In the genomic region with DNA sequence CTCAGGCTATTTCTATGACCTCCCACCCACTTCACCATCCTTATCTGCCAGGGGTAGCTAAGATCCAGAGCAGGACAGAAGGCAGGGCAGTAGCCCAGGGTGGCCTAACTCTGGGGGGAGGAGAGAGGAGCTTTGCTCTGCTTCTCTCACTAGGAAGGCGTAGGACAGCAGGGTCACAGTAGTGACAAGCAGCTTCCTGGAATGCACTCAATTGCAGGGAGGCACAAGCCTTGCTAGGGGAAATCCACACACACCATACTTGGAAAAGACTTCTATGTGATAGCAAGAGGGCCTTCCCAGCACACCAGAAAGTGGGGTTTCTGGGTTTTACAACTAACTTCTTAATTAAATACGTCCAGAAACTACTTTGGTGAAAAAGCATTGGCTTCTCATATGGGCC, we compare ENCODE assay signal across 12 mouse cellular contexts. TPM values are rescaled to one million over a fixed set of nuclear protein-coding genes. Genes with fewer than 3 reads are reported as not detected.
DNase-seq lines count a peak whose midpoint lies in the region; ATAC-seq and TF ChIP-seq lines count a peak whose summit lies in the region.
"Had no signal": no experiment of that assay in that cellular context is flagged by ENCODE, and none has a peak within 500 bp of the region (broad histone marks: within the 10 kb centered on the region; RNA-seq: fewer than 3 reads in every experiment).

No protein-coding gene starts in this region.

- H3K9me3 ChIP-seq in limb, embryonic 13.5 days: no peaks in the 10 kb centered on the region
- H3K9me3 ChIP-seq in limb, embryonic 10.5 days (replicated peaks): no peaks in the 10 kb centered on the region
- H3K9me3 ChIP-seq in G1E (replicated peaks): no peaks in the 10 kb centered on the region
- H3K9me3 ChIP-seq in heart, postnatal 0 days (replicated peaks; ENCODE audit: control insufficient read depth, low read length): no peaks in the 10 kb centered on the region
- H3K9me3 ChIP-seq: limb, embryonic 12.5 days had no signal

- no peak for DNase-seq in gastrocnemius, adult 2 months
- no peak for DNase-seq in gastrocnemius, postnatal 10 days
- DNase-seq in limb, embryonic 10.5 days (ENCODE audit: low spot score): no peak
- DNase-seq in G1E (ENCODE audit: low spot score): no peak
- DNase-seq in heart, postnatal 0 days (ENCODE audit: low spot score): peak; percentile 63
- DNase-seq in urinary bladder, postnatal 36 days (ENCODE audit: low spot score in 2 of 2): no peak
- DNase-seq in testis, postnatal 10 days (ENCODE audit: low spot score): no peak
- DNase-seq: kidney, adult 9 months; midbrain, embryonic 14.5 days; thymus, postnatal 36 days had no signal

- ATAC-seq in limb, embryonic 13.5 days (ENCODE audit: low FRiP score, low read depth): no peak
- ATAC-seq in G1E (ENCODE audit: extremely low read depth, insufficient number of reproducible peaks, low FRiP score, poor library complexity, severe bottlenecking): no peak
- ATAC-seq in heart, postnatal 0 days (ENCODE audit: insufficient read depth, low read depth): peak; percentile 59

- H3K9ac ChIP-seq in limb, embryonic 13.5 days: no peak overlapping the region
- no peak overlapping the region for H3K9ac ChIP-seq in heart, postnatal 0 days (replicated peaks; ENCODE audit: low read depth, low read length)
- H3K9ac ChIP-seq: limb, embryonic 12.5 days had no signal

- H3K4me3 ChIP-seq in gastrocnemius, adult 2 months: no peak overlapping the region
- H3K4me3 ChIP-seq in limb, embryonic 13.5 days: no peak overlapping the region
- H3K4me3 ChIP-seq in limb, embryonic 10.5 days: no peak overlapping the region
- peak overlapping the region; percentile 55; the same call in 1 of the 2 replicates for H3K4me3 ChIP-seq in G1E (ENCODE audit: low read depth, low read length)
- H3K4me3 ChIP-seq in heart, postnatal 0 days (ENCODE audit: low read depth, low read length): no peak overlapping the region
- H3K4me3 ChIP-seq: limb, embryonic 12.5 days had no signal

- H3K36me3 ChIP-seq in limb, embryonic 13.5 days: peaks cover 51% of the 10 kb centered on the region
- peaks cover 58% of the 10 kb centered on the region for H3K36me3 ChIP-seq in limb, embryonic 10.5 days
- H3K36me3 ChIP-seq in G1E (replicated peaks): peaks cover 79% of the 10 kb centered on the region
- peaks cover 17% of the 10 kb centered on the region; the same call in 1 of the 2 replicates for H3K36me3 ChIP-seq in heart, postnatal 0 days (replicated peaks; ENCODE audit: control insufficient read depth, insufficient read depth, low read length)

- no peak for TF ChIP-seq EP300 in heart, postnatal 0 days (IDR thresholded peaks at IDR 0.05; ENCODE audit: low read depth)

- no peak overlapping the region for H3K4me2 ChIP-seq in limb, embryonic 13.5 days (replicated peaks)
- H3K4me2 ChIP-seq in heart, postnatal 0 days (ENCODE audit: low read depth, low read length): no peak overlapping the region
- H3K4me2 ChIP-seq: limb, embryonic 12.5 days had no signal

- intact Hi-C loops in gastrocnemius, adult 2 months (cut with DNase I): no loop called here

- peaks cover 68% of the 10 kb centered on the region for H3K4me1 ChIP-seq in limb, embryonic 13.5 days
- peaks cover 41% of the 10 kb centered on the region for H3K4me1 ChIP-seq in limb, embryonic 10.5 days
- peaks cover 92% of the 10 kb centered on the region for H3K4me1 ChIP-seq in G1E (ENCODE audit: insufficient read depth, low read depth, low read length)
- H3K4me1 ChIP-seq in heart, postnatal 0 days (ENCODE audit: control insufficient read depth, insufficient read depth): peaks cover 33% of the 10 kb centered on the region; the same call in 1 of the 2 replicates

- H3K27me3 ChIP-seq in limb, embryonic 13.5 days: no peaks in the 10 kb centered on the region
- no peaks in the 10 kb centered on the region for H3K27me3 ChIP-seq in limb, embryonic 10.5 days (ENCODE audit: low read depth, poor library complexity, severe bottlenecking)
- no peaks in the 10 kb centered on the region for H3K27me3 ChIP-seq in G1E (ENCODE audit: insufficient read depth, low read length)
- H3K27me3 ChIP-seq in heart, postnatal 0 days (ENCODE audit: control insufficient read depth, insufficient read depth, low read length): no peaks in the 10 kb centered on the region
- H3K27me3 ChIP-seq: limb, embryonic 12.5 days had no signal

- no peak for TF ChIP-seq CTCF in gastrocnemius, adult 2 months (IDR thresholded peaks at IDR 0.05)
- TF ChIP-seq CTCF in G1E (IDR thresholded peaks at IDR 0.05; ENCODE audit: low read depth, low read length): no peak
- TF ChIP-seq CTCF in heart, postnatal 0 days (IDR thresholded peaks at IDR 0.05; ENCODE audit: low read depth): no peak

- 64% methylated on average over 2 of the region's 2 CpGs for WGBS in limb, embryonic 13.5 days
- 69% methylated on average over 2 of the region's 2 CpGs for whole genome bisulfite sequencing in limb, embryonic 10.5 days
- WGBS in heart, postnatal 0 days: 24% methylated on average over 2 of the region's 2 CpGs

- H3K27ac ChIP-seq in gastrocnemius, adult 2 months: peak overlapping the region; percentile 86
- H3K27ac ChIP-seq in limb, embryonic 13.5 days: 0 out of 2 replicates have a peak overlapping the region, but pooled peaks have one; percentile 15
- H3K27ac ChIP-seq in limb, embryonic 10.5 days: no peak overlapping the region
- no peak overlapping the region for H3K27ac ChIP-seq in heart, postnatal 0 days (ENCODE audit: low read depth)
- H3K27ac ChIP-seq: limb, embryonic 12.5 days had no signal

RNA-seq across cellular contexts. Expression of a gene that starts 12.5 kb away (rescaled TPM):
- 10 to 100 TPM; 28.2 to 44.8 TPM for total RNA-seq in gastrocnemius, adult 2 months (2021)
- 10 to 100 TPM; 10.1 to 10.4 TPM for total RNA-seq in gastrocnemius, postnatal 10 days (2021)
- 7.9 and 8.6 TPM in 2 replicates for polyA plus RNA-seq in limb, embryonic 13.5 days (2015; fragmentation: Nextera tagmentation; extraction: Ambion mirVana)
- 5.8 and 9.7 TPM in 2 replicates for polyA plus RNA-seq in limb, embryonic 10.5 days (2016; fragmentation: Nextera tagmentation; extraction: Ambion mirVana)
- 92.1 and 97.9 TPM in 2 replicates for total RNA-seq in G1E (2014; fragmentation: Nextera tagmentation)
- total RNA-seq in G1E (2017): 15.6 and 17.4 TPM in 2 replicates
- 78.5 and 83.6 TPM in 2 replicates for polyA plus RNA-seq in G1E (2012)
- total RNA-seq in heart, postnatal 0 days (2014; rRNA removed; ENCODE audit: low replicate concordance): 39.3 and 53.4 TPM in 2 replicates
- 1.6 and 2.0 TPM in 2 replicates for polyA plus RNA-seq in heart, postnatal 0 days (2015; fragmentation: Nextera tagmentation; extraction: Ambion mirVana)

Comparison
In these comparisons a context has a peak if more than half of its experiments do, and no peak if none do; other contexts are left out.
1. H3K27ac ChIP-seq: peak in gastrocnemius, adult 2 months (single experiment) and limb, embryonic 13.5 days (single experiment); none in limb, embryonic 10.5 days (single experiment) and heart, postnatal 0 days (single experiment).